Mouse (Mus musculus) midbrain, postnatal 0 days (tissue): ENCODE measurements around the gene Il24. TPM values are rescaled to one million over a fixed set of nuclear protein-coding genes. Genes with fewer than 3 reads are reported as not detected.

ENCODE experiments used
- ATAC-seq: fragments of 200-750 bp; cut with Nextera tagmentation; 2 replicates; pipeline ENCODE4 v1.8.0; 2017; ENCODE audit warnings: moderate number of reproducible peaks, mild to moderate bottlenecking, moderate TSS enrichment, moderate library complexity; ENCODE audit not compliant: low FRiP score
- DNase-seq: peaks from one replicate; pipeline ENCODE4 v3.0.0-alpha.2; 2015; ENCODE audit warnings: low spot score
- H3K27ac ChIP-seq: fragments of 300-500 bp; sonication (generic); 2 replicates; pipeline ENCODE4 v1.5.1; 2014; ENCODE audit warnings: low read depth, mild to moderate bottlenecking, low read length, mixed read lengths
- H3K27me3 ChIP-seq: fragments of 300-500 bp; sonication (generic); 2 replicates; pipeline ENCODE4 v1.6.1; 2014; ENCODE audit warnings: low read length, control low read depth, mixed read lengths; ENCODE audit not compliant: insufficient read depth
- H3K36me3 ChIP-seq: fragments of 300-500 bp; sonication (generic); 2 replicates; pipeline ENCODE4 v1.6.1; 2014; ENCODE audit warnings: low read length, control low read depth, mixed read lengths; ENCODE audit not compliant: insufficient read depth
- H3K4me1 ChIP-seq: fragments of 300-500 bp; sonication (generic); 2 replicates; pipeline ENCODE4 v1.6.1; 2014; ENCODE audit warnings: mild to moderate bottlenecking, control low read depth, antibody characterized with exemption, low read length, mixed read lengths; ENCODE audit not compliant: insufficient read depth
- H3K4me2 ChIP-seq: fragments of 300-500 bp; sonication (generic); 2 replicates; pipeline ENCODE4 v1.6.1; 2014; ENCODE audit warnings: low read depth, mild to moderate bottlenecking, low read length, mixed read lengths; ENCODE audit not compliant: poor library complexity, severe bottlenecking
- H3K4me3 ChIP-seq: fragments of 300-500 bp; sonication (generic); 2 replicates; pipeline ENCODE4 v1.5.1; 2014; ENCODE audit warnings: low read depth, mild to moderate bottlenecking, low read length, moderate library complexity
- H3K9ac ChIP-seq: fragments of 300-500 bp; sonication (generic); replicated peaks from 2 replicates; pipeline ENCODE4 v1.6.1; 2014; ENCODE audit warnings: mild to moderate bottlenecking, low read length, moderate library complexity, mixed read lengths; ENCODE audit not compliant: poor library complexity, severe bottlenecking
- H3K9me3 ChIP-seq: fragments of 300-500 bp; sonication (generic); 2 replicates; pipeline ENCODE4 v1.6.1; 2016; ENCODE audit warnings: low read length, control low read depth
- CTCF ChIP-seq: IDR thresholded peaks from 2 replicates; pipeline ENCODE4 v1.5.1; 2016; ENCODE audit warnings: antibody characterized with exemption, mild to moderate bottlenecking
- whole genome bisulfite sequencing: fragments of 180-500 bp; shearing (Covaris S2); extraction: QIAGEN DNeasy Blood & Tissue Kit; methylation state at CpG from one replicate; pipeline ENCODE4 v1.1.7; 2014; 5-methylcytosine and 5-hydroxymethylcytosine counted together
- polyA plus RNA-seq: library from polyadenylated mRNA; unstranded; fragments of >200 nt; fragmentation: Nextera tagmentation; extraction: Ambion mirVana; gene quantifications from 2 replicates; pipeline ENCODE4 v1.2.1, GENCODE M21; 2015
- total RNA-seq: library from RNA; depleted of rRNA; stranded (reverse); fragments of >200 nt; gene quantifications from 2 replicates; pipeline ENCODE4 v1.2.3, GENCODE M21; 2014

Gene Il24
- total and polyA plus RNA-seq, 2 experiments from 2014 or later: not detected

DNA sequence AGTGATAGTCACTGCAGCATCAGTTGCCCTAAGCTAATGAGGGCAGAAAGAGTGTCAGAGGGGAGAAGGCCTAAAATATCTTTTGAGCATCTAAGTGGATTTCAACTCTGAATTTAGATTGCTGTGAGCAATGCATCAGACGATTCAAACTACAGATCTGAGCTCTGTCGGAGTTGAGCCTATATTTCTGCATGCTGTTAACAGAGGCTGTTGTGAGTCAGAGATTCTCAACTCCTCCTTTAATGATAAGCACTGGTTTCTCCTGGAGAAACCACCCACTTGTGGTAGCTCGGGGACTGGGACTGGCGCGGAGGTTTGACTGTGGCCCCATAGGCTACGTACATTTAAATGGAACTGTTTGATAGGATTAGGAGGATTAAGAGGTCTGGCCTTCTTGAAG lies 7.2 kb upstream of the Il24 start:
- DNase-seq (no peak), ATAC-seq (no peak)
- no peak overlapping the region for H3K4me3 ChIP-seq
- no peak overlapping the region for H3K9ac ChIP-seq
- no peaks in the 10 kb centered on the region for H3K9me3 ChIP-seq
- H3K4me2 ChIP-seq: no peak overlapping the region
- no peaks in the 10 kb centered on the region for H3K4me1 ChIP-seq
- 35% methylated on average over 6 of the region's 6 CpGs for WGBS
- no peaks in the 10 kb centered on the region for H3K36me3 ChIP-seq
- H3K27ac ChIP-seq: no peak overlapping the region
- H3K27me3 ChIP-seq: no peaks in the 10 kb centered on the region
- no peak for TF ChIP-seq CTCF

DNA sequence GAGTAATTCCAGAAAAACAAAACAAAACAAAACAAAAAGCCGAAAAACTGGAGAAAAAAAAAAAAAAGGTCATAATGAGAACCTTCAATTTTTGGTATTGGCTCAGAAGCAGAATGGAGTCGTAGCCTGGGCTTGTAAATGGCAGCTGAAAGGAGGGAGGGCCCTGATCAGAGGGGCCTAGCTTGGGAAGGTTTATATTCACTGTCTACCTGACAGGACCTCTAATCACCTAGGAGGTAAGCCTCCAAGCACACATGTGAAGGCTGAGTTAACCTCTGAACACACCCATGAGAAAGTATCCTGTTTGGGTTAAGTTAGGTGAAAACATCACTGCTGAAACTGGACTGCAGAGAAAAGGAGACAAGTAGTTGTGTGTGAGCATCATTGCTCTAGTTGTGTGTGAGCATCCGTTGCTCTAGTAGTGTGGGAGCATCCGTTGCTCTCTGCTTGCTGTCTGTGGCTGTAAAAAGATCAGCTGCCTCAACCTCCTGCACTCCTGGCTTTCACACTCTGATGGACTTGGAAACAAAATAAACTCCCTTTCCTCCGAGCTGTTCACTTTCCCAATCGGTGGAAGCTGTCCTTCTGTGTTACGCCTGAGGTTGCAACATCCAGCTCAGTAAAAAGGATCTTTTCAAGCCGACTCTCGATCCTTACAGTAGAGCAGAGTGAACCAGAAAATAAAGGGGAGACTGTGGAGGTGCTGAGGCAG lies 6.2 kb upstream of the Il24 start:
- H3K4me3 ChIP-seq: no peak overlapping the region
- no peak overlapping the region for H3K4me2 ChIP-seq
- no peaks in the 10 kb centered on the region for H3K36me3 ChIP-seq
- H3K9me3 ChIP-seq: no peaks in the 10 kb centered on the region
- TF ChIP-seq CTCF: no peak
- no peak overlapping the region for H3K9ac ChIP-seq
- H3K27ac ChIP-seq: no peak overlapping the region
- H3K4me1 ChIP-seq: no peaks in the 10 kb centered on the region
- DNase-seq: no peak
- ATAC-seq: no peak
- H3K27me3 ChIP-seq: no peaks in the 10 kb centered on the region
- whole genome bisulfite sequencing: 69% methylated on average over 9 of the region's 9 CpGs

DNA sequence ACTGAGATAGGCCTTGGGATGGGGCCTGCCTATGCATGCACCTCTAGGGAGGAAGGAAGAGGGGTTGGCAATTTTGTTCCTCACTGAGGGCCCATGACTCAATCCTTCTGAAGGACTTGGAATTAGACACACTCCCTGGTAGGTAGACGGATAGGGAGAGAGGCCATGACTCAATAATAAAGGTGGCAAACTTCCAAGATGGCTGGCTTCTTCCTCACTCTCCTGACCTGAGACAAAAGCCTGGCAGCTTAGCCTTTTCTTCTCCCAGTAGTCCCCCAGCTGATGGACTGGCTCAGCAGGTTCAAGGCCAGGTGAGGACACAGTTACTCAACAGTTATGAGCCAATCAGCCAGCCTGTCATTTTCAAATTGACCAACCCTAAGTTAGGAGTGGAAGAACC lies 5.2 kb upstream of the Il24 start:
- no peak for TF ChIP-seq CTCF
- no peak overlapping the region for H3K4me3 ChIP-seq
- no peak overlapping the region for H3K27ac ChIP-seq
- no peak for DNase-seq
- H3K9ac ChIP-seq: no peak overlapping the region
- no peaks in the 10 kb centered on the region for H3K27me3 ChIP-seq
- ATAC-seq: no peak
- H3K4me2 ChIP-seq: no peak overlapping the region
- no peaks in the 10 kb centered on the region for H3K4me1 ChIP-seq
- no peaks in the 10 kb centered on the region for H3K9me3 ChIP-seq
- 57% methylated on average over 1 of the region's 1 CpGs for WGBS
- no peaks in the 10 kb centered on the region for H3K36me3 ChIP-seq

DNA sequence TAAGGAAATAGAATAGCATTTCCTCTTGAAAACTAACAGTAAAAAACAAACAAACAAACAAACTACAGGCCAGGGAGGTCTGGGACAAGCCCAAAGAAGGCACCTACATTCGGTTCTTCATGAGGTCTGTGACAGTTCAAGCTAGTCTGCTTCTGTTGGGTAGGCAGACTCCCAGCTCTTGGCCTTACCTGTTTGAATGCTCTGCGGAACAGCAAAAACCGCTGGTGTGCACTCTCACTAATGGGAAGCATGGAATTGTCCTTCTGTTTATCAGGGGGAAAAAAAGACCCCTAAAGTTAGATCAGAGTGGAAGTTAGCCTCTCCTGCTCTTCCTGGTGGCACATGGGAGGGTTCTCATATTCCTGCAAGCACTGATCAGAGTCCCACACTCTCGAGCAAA lies 4.1 kb downstream of the Il24 start:
- TF ChIP-seq CTCF: no peak
- 83% methylated on average over 4 of the region's 4 CpGs for WGBS
- DNase-seq (no peak), ATAC-seq (no peak)
- Histone ChIP-seq H3K36me3 (no peaks in the 10 kb centered on the region), H3K27me3 (no peaks in the 10 kb centered on the region; the same call in 1 of the 2 replicates), H3K9ac (no peak overlapping the region), H3K4me2 (no peak overlapping the region), H3K4me3 (no peak overlapping the region), H3K4me1 (no peaks in the 10 kb centered on the region), H3K9me3 (no peaks in the 10 kb centered on the region), H3K27ac (no peak overlapping the region)

DNA sequence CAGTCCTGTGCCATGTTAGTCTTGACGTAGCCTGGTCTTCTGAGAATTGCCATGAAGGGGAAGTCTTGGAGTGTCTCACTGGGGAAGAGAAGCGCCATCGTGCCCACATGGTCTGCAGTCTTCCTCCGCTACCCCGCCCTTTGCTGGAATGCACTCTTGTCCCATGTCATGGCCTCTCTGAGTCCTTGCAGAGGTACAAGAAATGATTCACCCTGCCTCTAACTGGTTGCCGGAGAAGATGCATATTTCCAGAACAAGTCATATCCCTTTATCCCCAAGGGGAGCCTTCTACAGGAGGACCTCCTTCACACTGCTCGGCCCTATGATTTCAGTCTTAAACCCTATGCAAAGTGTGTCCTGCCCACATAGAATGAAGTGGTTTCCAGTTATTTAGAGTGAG lies 7.3 kb downstream of the Il24 start:
- H3K4me2 ChIP-seq: no peak overlapping the region
- 94% methylated on average over 7 of the region's 7 CpGs for WGBS
- no peaks in the 10 kb centered on the region for H3K36me3 ChIP-seq
- no peaks in the 10 kb centered on the region; the same call in 1 of the 2 replicates for H3K27me3 ChIP-seq
- ATAC-seq: no peak
- DNase-seq: no peak
- no peak overlapping the region for H3K4me3 ChIP-seq
- no peaks in the 10 kb centered on the region for H3K9me3 ChIP-seq
- no peaks in the 10 kb centered on the region for H3K4me1 ChIP-seq
- TF ChIP-seq CTCF: no peak
- no peak overlapping the region for H3K27ac ChIP-seq
- H3K9ac ChIP-seq: no peak overlapping the region

DNA sequence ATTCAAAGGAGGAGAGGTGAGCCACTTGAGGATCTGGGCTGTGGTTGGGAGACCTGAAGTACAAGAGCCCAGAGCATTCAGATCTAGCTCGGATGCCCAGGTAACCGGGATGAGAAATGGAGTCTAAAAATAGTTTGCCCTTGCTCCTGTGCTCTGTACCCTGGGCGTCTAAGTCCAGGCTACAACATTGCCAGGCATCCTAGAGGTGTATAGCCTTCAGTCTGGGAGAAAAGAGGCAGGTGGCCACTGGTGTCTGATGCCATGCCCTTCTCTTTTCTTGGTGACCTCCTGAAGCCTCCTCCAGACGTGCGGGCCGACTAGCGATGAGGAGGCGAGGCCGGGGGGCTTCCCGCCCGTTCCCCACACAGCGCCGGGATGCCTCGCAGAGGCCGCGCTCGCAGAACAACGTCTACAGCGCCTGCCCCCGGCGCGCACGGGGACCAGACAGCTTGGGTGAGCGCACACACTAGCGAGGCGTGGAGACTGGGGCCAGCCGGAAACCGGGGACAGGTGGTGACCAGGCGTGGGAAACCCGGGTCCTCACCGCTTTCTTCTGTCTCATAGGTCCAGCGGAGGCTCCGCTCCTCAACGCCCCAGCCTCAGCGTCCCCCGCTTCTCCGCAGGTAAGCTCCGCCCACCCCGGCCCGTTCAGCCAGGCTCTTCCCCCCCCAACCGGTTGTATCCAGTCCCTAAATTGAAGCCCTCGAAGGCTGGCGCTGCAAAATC lies 9.2 kb downstream of the Il24 start:
- no peak for TF ChIP-seq CTCF
- Histone ChIP-seq H3K9me3 (no peaks in the 10 kb centered on the region), H3K4me3 (peak overlapping the region; percentile 39), H3K27ac (no peak overlapping the region), H3K27me3 (no peaks in the 10 kb centered on the region; the same call in 1 of the 2 replicates), H3K36me3 (no peaks in the 10 kb centered on the region), H3K4me1 (no peaks in the 10 kb centered on the region), H3K9ac (peak overlapping the region; percentile 58), H3K4me2 (peak overlapping the region; percentile 84)
- DNase-seq: peak; percentile 30
- 3% methylated on average over 43 of the region's 43 CpGs for WGBS
- peak; percentile 84 for ATAC-seq
